ENCODE assay signal across 13 mouse cellular contexts in the genomic region with DNA sequence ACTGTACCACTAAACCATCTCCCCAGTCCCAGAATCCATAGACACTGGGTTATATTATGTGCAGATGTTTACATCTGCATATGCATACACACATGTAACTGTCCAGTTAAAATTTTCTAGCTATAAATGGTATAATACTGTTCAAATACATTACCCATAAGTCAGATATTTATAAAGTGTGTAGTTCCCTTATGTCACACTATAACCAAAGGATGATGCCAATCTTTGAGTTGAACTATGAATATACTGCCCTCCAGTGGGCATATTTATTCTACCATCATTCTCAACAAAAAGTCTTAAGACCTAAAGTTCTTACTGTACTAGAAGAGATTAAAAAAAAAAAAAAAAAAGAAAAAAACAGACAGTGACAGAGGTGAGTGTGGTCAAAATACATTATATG. TPM values are rescaled to one million over a fixed set of nuclear protein-coding genes. Genes with fewer than 3 reads are reported as not detected.
A peak's percentile ranks its signal among the peaks of the same experiment; 100 is the strongest.
DNase-seq lines count a peak whose midpoint lies in the region; ATAC-seq and TF ChIP-seq lines count a peak whose summit lies in the region.
"Had no signal": no experiment of that assay in that cellular context is flagged by ENCODE, and none has a peak within 500 bp of the region (broad histone marks: within the 10 kb centered on the region; RNA-seq: fewer than 3 reads in every experiment).

No protein-coding gene starts in this region.

- TF ChIP-seq EP300 in MEL (IDR thresholded peaks at IDR 0.05; ENCODE audit: low read depth in 1 of 2, low read length in 2 of 2) = no peak

- no peaks in the 10 kb centered on the region for H3K27me3 ChIP-seq in limb, embryonic 14.5 days (ENCODE audit: control insufficient read depth, insufficient read depth, low read length)
- no peaks in the 10 kb centered on the region for H3K27me3 ChIP-seq in limb, embryonic 10.5 days (ENCODE audit: low read depth, poor library complexity, severe bottlenecking)
- H3K27me3 ChIP-seq in MEL (ENCODE audit: control insufficient read depth in 1 of 2, insufficient read depth in 2 of 2, low read length in 2 of 2) = no peaks in the 10 kb centered on the region
- no peaks in the 10 kb centered on the region for H3K27me3 ChIP-seq in forebrain, embryonic 16.5 days (replicated peaks; ENCODE audit: control insufficient read depth, insufficient read depth, low read length)

- H3K9me3 ChIP-seq in limb, embryonic 14.5 days (ENCODE audit: control insufficient read depth, low read length) = no peaks in the 10 kb centered on the region
- no peaks in the 10 kb centered on the region for H3K9me3 ChIP-seq in limb, embryonic 10.5 days (replicated peaks)
- no peaks in the 10 kb centered on the region for H3K9me3 ChIP-seq in MEL (replicated peaks; ENCODE audit: insufficient read depth, low read length)
- no peaks in the 10 kb centered on the region for H3K9me3 ChIP-seq in forebrain, embryonic 16.5 days (ENCODE audit: control insufficient read depth, low read length)
- H3K9me3 ChIP-seq: hindbrain, embryonic 10.5 days had no signal

- TF ChIP-seq CTCF in gastrocnemius, adult 2 months (IDR thresholded peaks at IDR 0.05) = peak; percentile 3; the same call in 1 of the 2 replicates
- peak in 1 of 3 experiments; percentile 29; a peak in 1 of 6 replicates for TF ChIP-seq CTCF in MEL (IDR thresholded peaks at IDR 0.05 in 2 of 3, conservative IDR thresholded peaks at IDR 0.05 in 1 of 3; ENCODE audit: control insufficient read depth in 1 of 3, insufficient read depth in 1 of 3, low read depth in 2 of 3, low read length in 3 of 3, poor library complexity in 1 of 3, severe bottlenecking in 1 of 3)

- TF ChIP-seq RAD21 in MEL (IDR thresholded peaks at IDR 0.05; ENCODE audit: low read depth, low read length) = peak; percentile 33

- H3K4me3 ChIP-seq in gastrocnemius, adult 2 months = no peak overlapping the region
- H3K4me3 ChIP-seq in limb, embryonic 14.5 days (replicated peaks; ENCODE audit: low read length) = no peak overlapping the region
- H3K4me3 ChIP-seq in limb, embryonic 10.5 days = no peak overlapping the region
- no peak overlapping the region for H3K4me3 ChIP-seq in MEL (ENCODE audit: control insufficient read depth in 1 of 2, insufficient read depth in 1 of 2, low read depth in 2 of 2, low read length in 2 of 2)
- no peak overlapping the region for H3K4me3 ChIP-seq in forebrain, embryonic 16.5 days (replicated peaks; ENCODE audit: low read length)
- H3K4me3 ChIP-seq: hindbrain, embryonic 10.5 days had no signal

- no peaks in the 10 kb centered on the region for H3K4me1 ChIP-seq in limb, embryonic 14.5 days (ENCODE audit: control insufficient read depth, insufficient read depth, low read length)
- H3K4me1 ChIP-seq in limb, embryonic 10.5 days = no peaks in the 10 kb centered on the region
- H3K4me1 ChIP-seq in MEL (ENCODE audit: control insufficient read depth in 1 of 2, insufficient read depth in 2 of 2, low read length in 2 of 2) = no peaks in the 10 kb centered on the region
- no peaks in the 10 kb centered on the region for H3K4me1 ChIP-seq in forebrain, embryonic 16.5 days (replicated peaks; ENCODE audit: control insufficient read depth, insufficient read depth, low read length)
- H3K4me1 ChIP-seq: hindbrain, embryonic 10.5 days had no signal

- no peaks in the 10 kb centered on the region for H3K79me2 ChIP-seq in MEL (ENCODE audit: control insufficient read depth, insufficient read depth, low read length, poor library complexity)

- no peak for DNase-seq in gastrocnemius, adult 2 months
- no peak for DNase-seq in gastrocnemius, adult 8-10 months (ENCODE audit: low spot score in 2 of 2)
- DNase-seq in limb, embryonic 14.5 days (ENCODE audit: low spot score) = peak; percentile 66
- no peak for DNase-seq in limb, embryonic 10.5 days (ENCODE audit: low spot score)
- peak; percentile 7 for DNase-seq in MEL (ENCODE audit: low read depth, low spot score)
- DNase-seq in urinary bladder, adult 2 months (ENCODE audit: low spot score) = no peak
- no peak for DNase-seq in adrenal gland, postnatal 36 days
- DNase-seq: adrenal gland, adult 8-10 months; heart, adult 18-20 months; kidney, postnatal 4 days had no signal

- TF ChIP-seq POLR2A in limb, embryonic 14.5 days (IDR thresholded peaks at IDR 0.05; ENCODE audit: borderline replicate concordance, extremely low read depth, insufficient read depth, insufficient read length) = no peak
- no peak for TF ChIP-seq POLR2A in MEL (IDR thresholded peaks at IDR 0.05; ENCODE audit: control insufficient read depth in 1 of 2, insufficient read depth in 1 of 2, low read depth in 1 of 2, low read length in 2 of 2, poor library complexity in 1 of 2)

- intact Hi-C loops in gastrocnemius, adult 2 months (cut with DNase I) = no loop called here

- H3K27ac ChIP-seq in gastrocnemius, adult 2 months = no peak overlapping the region
- no peak overlapping the region for H3K27ac ChIP-seq in limb, embryonic 14.5 days (replicated peaks; ENCODE audit: low read depth, low read length)
- H3K27ac ChIP-seq in limb, embryonic 10.5 days = no peak overlapping the region
- H3K27ac ChIP-seq in MEL (ENCODE audit: control insufficient read depth, low read depth, low read length) = no peak overlapping the region
- no peak overlapping the region for H3K27ac ChIP-seq in forebrain, embryonic 16.5 days (ENCODE audit: low read length)
- H3K27ac ChIP-seq: hindbrain, embryonic 10.5 days had no signal

- no peak for ATAC-seq in limb, embryonic 14.5 days (ENCODE audit: low FRiP score, low read depth)
- ATAC-seq in forebrain, embryonic 16.5 days = peak; percentile 58; the same call in 1 of the 2 replicates
- ATAC-seq: lung, postnatal 0 days had no signal

- no peak overlapping the region for H3K4me2 ChIP-seq in limb, embryonic 14.5 days (replicated peaks; ENCODE audit: low read depth, low read length, severe bottlenecking)
- no peak overlapping the region for H3K4me2 ChIP-seq in forebrain, embryonic 16.5 days (ENCODE audit: low read length)

- no peaks in the 10 kb centered on the region for H3K36me3 ChIP-seq in limb, embryonic 14.5 days (ENCODE audit: control insufficient read depth, insufficient read depth, low read length)
- no peaks in the 10 kb centered on the region for H3K36me3 ChIP-seq in limb, embryonic 10.5 days
- no peaks in the 10 kb centered on the region for H3K36me3 ChIP-seq in MEL (ENCODE audit: control insufficient read depth in 1 of 2, insufficient read depth in 2 of 2, low read length in 2 of 2)
- no peaks in the 10 kb centered on the region for H3K36me3 ChIP-seq in forebrain, embryonic 16.5 days (ENCODE audit: control insufficient read depth, insufficient read depth)
- H3K36me3 ChIP-seq: hindbrain, embryonic 10.5 days had no signal

- H3K9ac ChIP-seq in limb, embryonic 14.5 days (ENCODE audit: low read depth, low read length, severe bottlenecking) = no peak overlapping the region
- no peak overlapping the region for H3K9ac ChIP-seq in MEL (ENCODE audit: control insufficient read depth, low read depth, low read length, poor library complexity, severe bottlenecking)
- no peak overlapping the region for H3K9ac ChIP-seq in forebrain, embryonic 16.5 days (replicated peaks; ENCODE audit: low read depth, low read length)

TF ChIP-seq in MEL, 35 proteins besides CTCF, POLR2A, EP300 and RAD21:
- TF ChIP-seq POLR2AphosphoS2 (IDR thresholded peaks at IDR 0.05; ENCODE audit: low read length) (no peak), MEF2A (IDR thresholded peaks at IDR 0.05; ENCODE audit: extremely low read depth, insufficient replicate concordance, low read depth, low read length, poor library complexity, severe bottlenecking) (no peak), MXI1 (IDR thresholded peaks at IDR 0.05; ENCODE audit: low read depth, low read length) (no peak), GABPA (IDR thresholded peaks at IDR 0.05; ENCODE audit: low read depth, low read length) (no peak), KAT2A (conservative IDR thresholded peaks at IDR 0.05; ENCODE audit: low read depth, low read length) (no peak), USF2 (IDR thresholded peaks at IDR 0.05; ENCODE audit: borderline replicate concordance in 1 of 2, insufficient read depth in 1 of 2, low read depth in 1 of 2, low read length in 2 of 2) (no peak)

RNA-seq across cellular contexts. Expression of a gene that starts 27.0 kb away (rescaled TPM):
- not detected for total RNA-seq in gastrocnemius, adult 2 months (2021)
- total RNA-seq in gastrocnemius, adult 8-10 months (2022) = not detected
- 0.29 and 0.42 TPM in 2 replicates for polyA plus RNA-seq in limb, embryonic 14.5 days (2012; rRNA removed)
- polyA plus RNA-seq in limb, embryonic 14.5 days (2014; fragmentation: Nextera tagmentation; extraction: Ambion mirVana) = 0.22 and 0.44 TPM in 2 replicates
- polyA plus RNA-seq in limb, embryonic 10.5 days (2016; fragmentation: Nextera tagmentation; extraction: Ambion mirVana) = 0.08 and 0.15 TPM in 2 replicates
- not detected in 2 replicates for total RNA-seq in MEL (2012; rRNA removed)
- not detected for polyA plus RNA-seq in MEL (2012; ENCODE audit: insufficient read depth in 1 of 2, insufficient read length in 2 of 2, low read depth in 1 of 2, low replicate concordance in 2 of 2, missing spikeins in 1 of 2)
- 28.7 and 42.1 TPM in 2 replicates for polyA plus RNA-seq in forebrain, embryonic 16.5 days (2015; fragmentation: Nextera tagmentation; extraction: Ambion mirVana)
- not detected in 2 replicates for polyA plus RNA-seq in urinary bladder, adult 2 months (2012; rRNA removed)
- total RNA-seq in adrenal gland, postnatal 36 days (2021) = not detected
- total RNA-seq: heart, adult 18-20 months had no signal
- polyA plus RNA-seq: lung, postnatal 0 days had no signal

Comparison
In these comparisons a context has a peak if more than half of its experiments do, and no peak if none do; other contexts are left out.
1. DNase-seq: peak in limb, embryonic 14.5 days (single experiment) and MEL (single experiment); none in gastrocnemius, adult 2 months (single experiment), gastrocnemius, adult 8-10 months (0 of 2), limb, embryonic 10.5 days (single experiment), urinary bladder, adult 2 months (single experiment) and adrenal gland, postnatal 36 days (0 of 2).
2. RNA of a gene that starts 27.0 kb away (polyA plus RNA-seq): 28.7 to 42.1 TPM in forebrain, embryonic 16.5 days; 0.22 to 0.44 TPM in limb, embryonic 14.5 days, 0.08 to 0.15 TPM in limb, embryonic 10.5 days, not detected in MEL and not detected in urinary bladder, adult 2 months; every median in the first group is over 10 times any median in the second.